In genomic region chr5:151367881-151368394, GRCm38 (mm10) we compare ENCODE assay signal across 8 mouse cellular contexts.
DNase-seq lines count a peak whose midpoint lies in the region; ATAC-seq and TF ChIP-seq lines count a peak whose summit lies in the region.

No protein-coding gene starts in this region.

- WGBS in kidney, adult 2 months, result 2% methylated on average over 16 of the region's 16 CpGs
- WGBS in embryonic facial prominence, embryonic 15.5 days, result 6% methylated on average over 16 of the region's 16 CpGs
- WGBS in hindbrain, embryonic 11.5 days, result 11% methylated on average over 16 of the region's 16 CpGs
- 2% methylated on average over 16 of the region's 16 CpGs for WGBS in liver, adult 2 months
- 7% methylated on average over 16 of the region's 16 CpGs for WGBS in midbrain, embryonic 15.5 days

- peak overlapping the region; percentile 57 for H3K9ac ChIP-seq in embryonic facial prominence, embryonic 15.5 days
- H3K9ac ChIP-seq in hindbrain, embryonic 11.5 days (ENCODE audit: low read depth, low read length), result peak overlapping the region; percentile 76
- H3K9ac ChIP-seq in liver, adult 2 months (ENCODE audit: low read depth, low read length), result peak overlapping the region; percentile 52
- peak overlapping the region; percentile 70 for H3K9ac ChIP-seq in midbrain, embryonic 15.5 days

- H3K4me3 ChIP-seq in kidney, adult 2 months (ENCODE audit: insufficient read depth, low read depth, low read length), result peak overlapping the region; percentile 51
- H3K4me3 ChIP-seq in embryonic facial prominence, embryonic 15.5 days (replicated peaks), result peak overlapping the region; percentile 56
- peak overlapping the region; percentile 50 for H3K4me3 ChIP-seq in hindbrain, embryonic 11.5 days (ENCODE audit: low read depth, low read length)
- H3K4me3 ChIP-seq in liver, adult 2 months (ENCODE audit: insufficient read depth, low read depth, low read length), result peak overlapping the region; percentile 59
- H3K4me3 ChIP-seq in midbrain, embryonic 15.5 days, result peak overlapping the region; percentile 44

- no peaks in the 10 kb centered on the region for H3K27me3 ChIP-seq in kidney, adult 2 months (replicated peaks; ENCODE audit: control insufficient read depth, insufficient read depth, low read length)
- H3K27me3 ChIP-seq in embryonic facial prominence, embryonic 15.5 days, result no peaks in the 10 kb centered on the region
- no peaks in the 10 kb centered on the region for H3K27me3 ChIP-seq in hindbrain, embryonic 11.5 days (ENCODE audit: control insufficient read depth, insufficient read depth, low read length)
- H3K27me3 ChIP-seq in liver, adult 2 months (ENCODE audit: control insufficient read depth, insufficient read depth, low read length), result no peaks in the 10 kb centered on the region
- no peaks in the 10 kb centered on the region for H3K27me3 ChIP-seq in midbrain, embryonic 15.5 days (replicated peaks)

- H3K9me3 ChIP-seq in embryonic facial prominence, embryonic 15.5 days (replicated peaks), result no peaks in the 10 kb centered on the region
- no peaks in the 10 kb centered on the region for H3K9me3 ChIP-seq in hindbrain, embryonic 11.5 days (ENCODE audit: control insufficient read depth, low read length)
- H3K9me3 ChIP-seq in midbrain, embryonic 15.5 days, result no peaks in the 10 kb centered on the region

- no peak for TF ChIP-seq CTCF in kidney, adult 2 months (conservative IDR thresholded peaks at IDR 0.05; ENCODE audit: insufficient read depth, insufficient read length, low read depth, low read length)
- no peak for TF ChIP-seq CTCF in liver, adult 2 months (IDR thresholded peaks at IDR 0.05; ENCODE audit: low read depth, low read length)

- peaks cover 3% of the 10 kb centered on the region; the same call in 1 of the 2 replicates for H3K4me1 ChIP-seq in kidney, adult 2 months (ENCODE audit: control insufficient read depth, insufficient read depth, low read length)
- peaks cover 6% of the 10 kb centered on the region; the same call in 1 of the 2 replicates for H3K4me1 ChIP-seq in embryonic facial prominence, embryonic 15.5 days
- H3K4me1 ChIP-seq in hindbrain, embryonic 11.5 days (replicated peaks; ENCODE audit: control insufficient read depth, insufficient read depth, low read length), result no peaks in the 10 kb centered on the region
- no peaks in the 10 kb centered on the region; the same call in 1 of the 2 replicates for H3K4me1 ChIP-seq in liver, adult 2 months (ENCODE audit: control insufficient read depth, insufficient read depth, low read length)
- peaks cover 10% of the 10 kb centered on the region for H3K4me1 ChIP-seq in midbrain, embryonic 15.5 days

- H3K36me3 ChIP-seq in kidney, adult 2 months (ENCODE audit: control insufficient read depth, insufficient read depth, low read length), result no peaks in the 10 kb centered on the region
- no peaks in the 10 kb centered on the region for H3K36me3 ChIP-seq in embryonic facial prominence, embryonic 15.5 days
- no peaks in the 10 kb centered on the region for H3K36me3 ChIP-seq in hindbrain, embryonic 11.5 days (ENCODE audit: control insufficient read depth, insufficient read depth, low read length)
- no peaks in the 10 kb centered on the region for H3K36me3 ChIP-seq in liver, adult 2 months (ENCODE audit: control insufficient read depth, insufficient read depth, low read length)
- no peaks in the 10 kb centered on the region for H3K36me3 ChIP-seq in midbrain, embryonic 15.5 days (replicated peaks)

- peak overlapping the region; percentile 59 for H3K4me2 ChIP-seq in embryonic facial prominence, embryonic 15.5 days (replicated peaks)
- peak overlapping the region; percentile 57 for H3K4me2 ChIP-seq in hindbrain, embryonic 11.5 days (replicated peaks; ENCODE audit: low read depth, low read length)
- peak overlapping the region; percentile 69 for H3K4me2 ChIP-seq in midbrain, embryonic 15.5 days

- H3K79me2 ChIP-seq in liver, adult 2 months (ENCODE audit: control insufficient read depth, insufficient read depth, low read length), result peaks cover 3% of the 10 kb centered on the region; the same call in 1 of the 2 replicates

- peak; percentile 13; the same call in 1 of the 2 replicates for ATAC-seq in embryonic facial prominence, embryonic 15.5 days (ENCODE audit: insufficient number of reproducible peaks, low FRiP score, low TSS enrichment, low read depth)
- ATAC-seq in hindbrain, embryonic 11.5 days (ENCODE audit: low FRiP score), result peak; percentile 58
- peak; percentile 62 for ATAC-seq in midbrain, embryonic 15.5 days (replicated peaks)

- DNase-seq in kidney, adult 2 months, result peak; percentile 81
- DNase-seq in kidney, adult 18-20 months, result no peak
- DNase-seq in MN1 (ENCODE audit: low spot score), result peak; percentile 25
- no peak for DNase-seq in hindbrain, embryonic 11.5 days (ENCODE audit: low spot score)
- peak; percentile 89 for DNase-seq in liver, adult 2 months (ENCODE audit: extremely low read depth, low read depth, low spot score)
- no peak for DNase-seq in B cell, adult 2 months

- TF ChIP-seq POLR2A in kidney, adult 2 months (IDR thresholded peaks at IDR 0.05; ENCODE audit: low read depth, low read length), result no peak
- TF ChIP-seq POLR2A in liver, adult 2 months (IDR thresholded peaks at IDR 0.05; ENCODE audit: extremely low read depth, insufficient read depth, low read length), result no peak

- H3K27ac ChIP-seq in kidney, adult 2 months (ENCODE audit: insufficient read depth, low read depth, low read length), result peak overlapping the region; percentile 73
- peak overlapping the region; percentile 99 for H3K27ac ChIP-seq in embryonic facial prominence, embryonic 15.5 days (replicated peaks)
- H3K27ac ChIP-seq in hindbrain, embryonic 11.5 days (ENCODE audit: low read depth, low read length), result peak overlapping the region; percentile 84
- H3K27ac ChIP-seq in liver, adult 2 months (replicated peaks; ENCODE audit: insufficient read depth, low read depth, low read length), result peak overlapping the region; percentile 80
- H3K27ac ChIP-seq in midbrain, embryonic 15.5 days, result peak overlapping the region; percentile 98

Comparison
In these comparisons a context has a peak if more than half of its experiments do, and no peak if none do; other contexts are left out.
1. DNase-seq: peak in kidney, adult 2 months (single experiment), MN1 (single experiment) and liver, adult 2 months (single experiment); none in kidney, adult 18-20 months (single experiment), hindbrain, embryonic 11.5 days (single experiment) and B cell, adult 2 months (0 of 2).
2. Peak in every context shown above with its lines, with median percentiles within 50 percentile points of each other: H3K27ac ChIP-seq, H3K4me3 ChIP-seq, ATAC-seq, H3K4me2 ChIP-seq and H3K9ac ChIP-seq.